Mouse (Mus musculus): ENCODE measurements around the gene Prkn.

GRCm38 (mm10) chr17:12035386-12035785 lies 1195.2 kb downstream of the Prkn start:
- TF ChIP-seq CTCF (IDR thresholded peaks at IDR 0.05; ENCODE audit: control insufficient read depth, insufficient read depth, insufficient read length), result no peak
- no peak for TF ChIP-seq MYOG (IDR thresholded peaks at IDR 0.05; ENCODE audit: control insufficient read depth, extremely low read depth, insufficient read length)
- TF ChIP-seq USF1 (IDR thresholded peaks at IDR 0.05; ENCODE audit: low read depth), result no peak
- TF ChIP-seq MAX (IDR thresholded peaks at IDR 0.05), result no peak
- no peak for TF ChIP-seq MYOD1 (IDR thresholded peaks at IDR 0.05; ENCODE audit: control insufficient read depth, insufficient read length, low read depth)
